Mouse (Mus musculus) neural tube, embryonic 14.5 days (tissue): ENCODE results near the gene Trhr2. TPM values are rescaled to one million over a fixed set of nuclear protein-coding genes. Genes with fewer than 3 reads are reported as not detected.

ENCODE experiments used
- ATAC-seq: fragments of 200-750 bp; cut with Nextera tagmentation; 2 replicates; pipeline ENCODE4 v1.8.0; 2017; ENCODE audit warnings: low read depth, mild to moderate bottlenecking, moderate TSS enrichment, moderate library complexity
- H3K27ac ChIP-seq: fragments of 300-500 bp; sonication (generic); 2 replicates; pipeline ENCODE4 v1.5.1; 2014; ENCODE audit warnings: low read depth, mild to moderate bottlenecking, control low read depth, low read length, moderate library complexity, mixed read lengths
- H3K27me3 ChIP-seq: fragments of 300-500 bp; sonication (generic); 2 replicates; pipeline ENCODE4 v1.6.1; 2014; ENCODE audit warnings: low read length; ENCODE audit not compliant: control insufficient read depth, insufficient read depth
- H3K36me3 ChIP-seq: fragments of 300-500 bp; sonication (generic); 2 replicates; pipeline ENCODE4 v1.6.1; 2014; ENCODE audit warnings: low read length, mixed read lengths; ENCODE audit not compliant: control insufficient read depth, insufficient read depth
- H3K4me1 ChIP-seq: fragments of 300-500 bp; sonication (generic); 2 replicates; pipeline ENCODE4 v1.6.1; 2014; ENCODE audit warnings: low read length; ENCODE audit not compliant: control insufficient read depth, insufficient read depth
- H3K4me2 ChIP-seq: fragments of 300-500 bp; sonication (generic); 2 replicates; pipeline ENCODE4 v1.6.1; 2014; ENCODE audit warnings: mild to moderate bottlenecking, low read depth, low read length, control low read depth
- H3K4me3 ChIP-seq: fragments of 300-500 bp; sonication (generic); 2 replicates; pipeline ENCODE4 v1.5.1; 2014; ENCODE audit warnings: low read depth, low read length, control low read depth, mixed read lengths
- H3K9ac ChIP-seq: fragments of 300-500 bp; sonication (generic); replicated peaks from 2 replicates; pipeline ENCODE4 v1.6.1; 2014; ENCODE audit warnings: low read depth, mild to moderate bottlenecking, control low read depth, low read length, mixed read lengths
- H3K9me3 ChIP-seq: fragments of 300-500 bp; sonication (generic); 2 replicates; pipeline ENCODE4 v1.6.1; 2016; ENCODE audit warnings: low read length; ENCODE audit not compliant: control insufficient read depth
- WGBS: fragments of 180-500 bp; shearing (Covaris S2); extraction: QIAGEN DNeasy Blood & Tissue Kit; methylation state at CpG from one replicate; pipeline ENCODE4 v1.1.7; 2014; 5-methylcytosine and 5-hydroxymethylcytosine counted together
- polyA plus RNA-seq: library from polyadenylated mRNA; unstranded; fragments of >200 nt; fragmentation: Nextera tagmentation; extraction: Ambion mirVana; gene quantifications from 2 replicates; pipeline ENCODE4 v1.2.1, GENCODE M21; 2014

The Trhr2 gene
- polyA plus RNA-seq, 1 experiment from 2014 or later = not detected

GRCm38 (mm10) chr8:122319045-122319707, 41.4 kb downstream of the Trhr2 start:
- H3K4me3 ChIP-seq = no peak overlapping the region
- no peak overlapping the region for H3K4me2 ChIP-seq
- H3K9me3 ChIP-seq = no peaks in the 10 kb centered on the region
- no peaks in the 10 kb centered on the region for H3K36me3 ChIP-seq
- no peaks in the 10 kb centered on the region for H3K27me3 ChIP-seq
- no peak for ATAC-seq
- H3K27ac ChIP-seq = no peak overlapping the region
- no peak overlapping the region for H3K9ac ChIP-seq
- peaks cover 14% of the 10 kb centered on the region for H3K4me1 ChIP-seq
- WGBS = 77% methylated on average over 11 of the region's 11 CpGs

DNA sequence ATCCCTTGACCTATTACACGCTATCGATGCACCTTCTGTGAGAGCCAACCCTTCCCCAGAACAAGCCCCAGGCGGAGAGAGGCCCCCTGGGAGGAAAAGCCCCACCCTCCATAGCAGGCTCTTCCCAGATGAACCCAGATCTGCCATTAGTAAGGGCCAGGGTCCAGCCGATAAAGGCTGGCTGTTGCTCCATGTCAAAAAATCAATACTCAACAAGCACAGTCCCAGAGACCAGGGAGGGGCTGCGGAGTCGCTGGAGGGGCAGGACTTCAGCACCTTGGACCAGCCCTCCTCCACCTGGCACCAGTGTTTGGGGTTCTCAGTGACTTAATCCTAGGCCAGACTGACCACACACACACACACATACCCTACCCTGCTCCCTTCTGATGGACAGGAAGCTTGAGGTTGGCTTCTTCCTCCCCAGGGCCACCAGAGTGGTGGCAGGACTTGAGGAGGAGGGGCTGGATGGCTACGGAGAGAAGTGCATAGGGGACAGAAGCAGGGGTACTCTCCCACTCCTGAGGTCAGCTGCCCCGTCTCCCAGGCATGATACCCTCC, 42.5 kb downstream of the Trhr2 start:
- no peak overlapping the region for H3K4me2 ChIP-seq
- no peak overlapping the region for H3K27ac ChIP-seq
- H3K9me3 ChIP-seq = no peaks in the 10 kb centered on the region
- peaks cover 10% of the 10 kb centered on the region for H3K4me1 ChIP-seq
- no peak for ATAC-seq
- no peaks in the 10 kb centered on the region for H3K36me3 ChIP-seq
- H3K4me3 ChIP-seq = no peak overlapping the region
- H3K9ac ChIP-seq = no peak overlapping the region
- WGBS = 58% methylated on average over 8 of the region's 8 CpGs
- no peaks in the 10 kb centered on the region for H3K27me3 ChIP-seq

DNA sequence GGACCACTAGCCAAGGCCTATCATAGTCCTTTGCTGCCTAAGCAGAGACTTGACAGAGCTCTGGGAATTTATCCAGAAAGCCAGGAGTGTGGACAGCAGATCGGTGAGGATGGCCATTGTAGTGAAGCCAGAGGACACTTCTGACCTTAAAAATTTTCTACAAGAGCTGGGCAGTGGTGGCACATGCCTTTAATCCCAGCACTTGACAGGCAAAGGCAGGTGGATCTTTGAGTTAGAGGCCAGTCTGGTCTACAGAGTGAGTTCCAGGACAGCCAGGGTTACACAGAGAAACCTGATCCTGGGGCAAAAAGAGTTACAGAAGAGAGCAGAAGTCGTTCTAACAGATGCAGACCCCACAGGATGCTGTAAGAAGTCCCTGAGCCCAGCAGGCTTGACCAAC, 44.1 kb downstream of the Trhr2 start:
- 58% methylated on average over 2 of the region's 2 CpGs for WGBS
- no peaks in the 10 kb centered on the region for H3K36me3 ChIP-seq
- no peaks in the 10 kb centered on the region for H3K27me3 ChIP-seq
- no peak overlapping the region for H3K27ac ChIP-seq
- H3K4me2 ChIP-seq = no peak overlapping the region
- H3K4me3 ChIP-seq = no peak overlapping the region
- no peak for ATAC-seq
- no peak overlapping the region for H3K9ac ChIP-seq
- H3K9me3 ChIP-seq = no peaks in the 10 kb centered on the region
- peaks cover 10% of the 10 kb centered on the region for H3K4me1 ChIP-seq

- Histone ChIP-seq H3K4me3 (no peak overlapping the region), H3K9ac (no peak overlapping the region), H3K27me3 (no peaks in the 10 kb centered on the region), H3K36me3 (no peaks in the 10 kb centered on the region), H3K27ac (no peak overlapping the region), H3K4me1 (no peaks in the 10 kb centered on the region), H3K9me3 (no peaks in the 10 kb centered on the region), H3K4me2 (no peak overlapping the region)
- WGBS = 57% methylated on average over 13 of the region's 13 CpGs
- no peak for ATAC-seq
Measured at GRCm38 (mm10) chr8:122314899-122315496, 45.5 kb downstream of the Trhr2 start.

DNA sequence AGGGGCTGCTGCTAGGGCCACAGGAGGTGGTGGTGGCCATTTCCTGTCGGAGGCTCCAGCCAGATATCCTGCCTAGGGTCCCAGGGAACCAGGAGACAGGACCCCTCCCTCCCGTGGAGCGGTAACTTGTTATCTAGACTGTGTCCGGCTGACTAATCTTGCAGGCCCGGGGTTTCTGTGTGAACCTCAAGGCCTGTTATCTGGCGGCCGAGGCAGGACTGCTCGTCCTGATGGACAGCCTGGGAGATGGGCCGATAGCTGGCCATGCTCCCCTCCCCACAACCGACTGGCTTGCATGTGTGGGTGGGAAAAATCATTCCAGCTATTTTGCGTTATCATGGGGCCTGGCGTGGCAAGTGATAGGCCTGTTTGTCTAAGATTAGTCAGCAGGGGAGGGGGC, 47.2 kb downstream of the Trhr2 start:
- Histone ChIP-seq H3K4me2 (no peak overlapping the region), H3K9me3 (no peaks in the 10 kb centered on the region), H3K27me3 (no peaks in the 10 kb centered on the region), H3K4me1 (no peaks in the 10 kb centered on the region), H3K4me3 (no peak overlapping the region), H3K27ac (no peak overlapping the region), H3K36me3 (no peaks in the 10 kb centered on the region), H3K9ac (no peak overlapping the region)
- 73% methylated on average over 12 of the region's 12 CpGs for WGBS
- no peak for ATAC-seq

DNA sequence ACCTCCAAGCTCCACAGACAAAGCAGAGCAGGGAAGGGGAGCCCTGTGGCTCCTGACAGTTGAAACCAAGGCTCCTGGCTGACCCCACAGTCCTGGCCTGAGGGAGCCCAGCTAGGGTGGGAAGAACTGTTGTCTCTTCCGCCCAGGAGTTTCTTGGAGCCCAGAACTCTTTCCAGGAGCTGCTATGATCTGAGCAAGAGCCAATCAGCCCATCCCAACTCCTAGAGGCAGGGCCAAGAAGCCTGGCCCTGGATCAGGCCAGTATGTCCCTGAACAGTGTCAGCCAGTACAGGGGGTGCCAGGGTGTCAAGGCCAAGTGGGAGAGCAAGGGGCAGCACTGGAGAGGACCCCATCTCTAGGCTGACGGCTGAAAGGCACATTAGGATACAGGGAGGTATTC, 48.0 kb downstream of the Trhr2 start:
- ATAC-seq = no peak
- WGBS = 78% methylated on average over 2 of the region's 2 CpGs
- H3K27me3 ChIP-seq = no peaks in the 10 kb centered on the region

DNA sequence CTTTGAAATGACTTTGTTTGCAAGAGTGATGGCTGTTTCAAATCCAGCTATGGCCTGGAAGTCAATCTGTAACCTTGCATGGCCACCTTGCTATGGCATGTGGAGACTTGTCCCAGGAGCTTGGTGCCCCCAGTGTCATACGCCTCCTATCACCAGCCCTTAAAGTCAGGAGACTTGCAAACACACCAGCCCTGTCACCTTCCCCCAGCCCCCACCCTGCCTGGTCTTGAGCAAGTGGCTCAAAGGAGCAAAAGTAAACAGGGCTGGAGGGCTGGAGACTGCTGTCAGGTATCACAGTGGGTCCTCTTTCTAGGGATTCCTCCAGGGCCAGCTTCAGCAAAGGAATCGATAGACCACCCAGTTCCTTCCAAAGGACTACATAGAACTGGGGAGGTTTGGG, 49.4 kb downstream of the Trhr2 start:
- Histone ChIP-seq H3K27ac (no peak overlapping the region), H3K4me3 (no peak overlapping the region), H3K4me1 (peaks cover 5% of the 10 kb centered on the region; the same call in 1 of the 2 replicates), H3K27me3 (no peaks in the 10 kb centered on the region), H3K36me3 (no peaks in the 10 kb centered on the region), H3K4me2 (no peak overlapping the region), H3K9ac (no peak overlapping the region), H3K9me3 (no peaks in the 10 kb centered on the region)
- no peak for ATAC-seq
- WGBS = 86% methylated on average over 2 of the region's 2 CpGs

More for the DNA sequence above, 48.0 kb downstream of the Trhr2 start:
- Histone ChIP-seq H3K4me2 (no peak overlapping the region), H3K9ac (no peak overlapping the region), H3K27ac (no peak overlapping the region), H3K36me3 (no peaks in the 10 kb centered on the region), H3K4me3 (no peak overlapping the region), H3K9me3 (no peaks in the 10 kb centered on the region), H3K4me1 (no peaks in the 10 kb centered on the region)

- no peaks in the 10 kb centered on the region for H3K36me3 ChIP-seq
- H3K4me3 ChIP-seq = no peak overlapping the region
- no peak for ATAC-seq
- no peak overlapping the region for H3K9ac ChIP-seq
- WGBS = 82% methylated on average over 12 of the region's 12 CpGs
- no peak overlapping the region for H3K4me2 ChIP-seq
- H3K27me3 ChIP-seq = no peaks in the 10 kb centered on the region
- no peaks in the 10 kb centered on the region for H3K9me3 ChIP-seq
- H3K27ac ChIP-seq = no peak overlapping the region
- peaks cover 5% of the 10 kb centered on the region; the same call in 1 of the 2 replicates for H3K4me1 ChIP-seq
Measured at GRCm38 (mm10) chr8:122309272-122309671, 51.3 kb downstream of the Trhr2 start.

DNA sequence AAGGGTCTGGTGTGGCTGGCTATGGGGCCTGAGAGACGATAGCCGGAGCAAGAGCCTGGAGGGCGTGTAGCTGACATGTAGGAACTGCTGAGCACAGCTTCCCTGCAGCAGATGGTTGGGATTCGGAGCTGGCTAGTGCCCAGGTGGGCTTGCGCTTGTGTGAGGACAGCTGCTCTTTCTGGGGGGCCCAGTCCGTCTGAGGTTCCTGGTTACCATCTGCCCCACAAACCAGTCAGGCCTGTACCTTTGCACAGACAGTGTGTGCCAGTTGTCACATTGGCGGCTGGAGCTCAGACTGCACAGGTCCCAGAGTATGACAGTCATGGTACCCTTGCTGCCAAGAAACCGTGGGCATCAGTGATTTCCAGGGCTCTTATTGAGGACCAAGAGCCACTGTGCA, 52.7 kb downstream of the Trhr2 start:
- ATAC-seq = no peak
- H3K4me1 ChIP-seq = peaks cover 5% of the 10 kb centered on the region
- H3K27ac ChIP-seq = no peak overlapping the region
- WGBS = 56% methylated on average over 8 of the region's 8 CpGs
- H3K27me3 ChIP-seq = no peaks in the 10 kb centered on the region
- H3K9ac ChIP-seq = no peak overlapping the region
- H3K4me2 ChIP-seq = no peak overlapping the region
- no peaks in the 10 kb centered on the region for H3K9me3 ChIP-seq
- H3K36me3 ChIP-seq = no peaks in the 10 kb centered on the region
- no peak overlapping the region for H3K4me3 ChIP-seq
